Mouse (Mus musculus) naive thymus-derived CD4-positive, alpha-beta T cell, adult 2 months (primary cell): Measurements from ENCODE around the gene Cd151.

Experiments
- DNase-seq: peaks from one replicate; pipeline ENCODE4 v3.0.0-alpha.2; 2011; ENCODE audit warnings: low read depth

The Cd151 gene

GRCm38 (mm10) chr7:141467230-141468030, at the start of gene Cd151:
Gene Cd151, plus strand, starts transcription at chr7:141467392.
- peak; percentile 73 for DNase-seq

GRCm38 (mm10) chr7:141417731-141418681, 49.2 kb upstream of the Cd151 start:
- DNase-seq = no peak

- no peak for DNase-seq
Measured at GRCm38 (mm10) chr7:141418970-141419369, 48.2 kb upstream of the Cd151 start.

GRCm38 (mm10) chr7:141420030-141420702, 47.0 kb upstream of the Cd151 start:
- no peak for DNase-seq

GRCm38 (mm10) chr7:141423811-141424210, 43.4 kb upstream of the Cd151 start:
- no peak for DNase-seq

GRCm38 (mm10) chr7:141426948-141427730, 40.1 kb upstream of the Cd151 start:
- DNase-seq = no peak

GRCm38 (mm10) chr7:141428701-141429100, 38.5 kb upstream of the Cd151 start:
- no peak for DNase-seq

GRCm38 (mm10) chr7:141429310-141429709, 37.9 kb upstream of the Cd151 start, which contains the start of gene Cend1:
Gene Cend1, minus strand, starts transcription at chr7:141429491.
- DNase-seq = no peak

GRCm38 (mm10) chr7:141429840-141430584, 37.2 kb upstream of the Cd151 start:
- no peak for DNase-seq

- no peak for DNase-seq
Measured at GRCm38 (mm10) chr7:141430585-141431240, 36.5 kb upstream of the Cd151 start.

- DNase-seq = no peak
Measured at GRCm38 (mm10) chr7:141431434-141432185, 35.6 kb upstream of the Cd151 start.

- no peak for DNase-seq
Measured at GRCm38 (mm10) chr7:141432186-141432611, 35.0 kb upstream of the Cd151 start.

- DNase-seq = no peak
Measured at GRCm38 (mm10) chr7:141432741-141433516, 34.3 kb upstream of the Cd151 start.

- DNase-seq = no peak
Measured at GRCm38 (mm10) chr7:141433517-141434400, 33.4 kb upstream of the Cd151 start.

- peak; percentile 53 for DNase-seq
Measured at GRCm38 (mm10) chr7:141434464-141434863, 32.7 kb upstream of the Cd151 start.

GRCm38 (mm10) chr7:141435129-141435855, 31.9 kb upstream of the Cd151 start:
- DNase-seq = peak; percentile 80
